Mouse (Mus musculus) hindbrain, embryonic 12.5 days (tissue): ENCODE data around the gene Fabp1. TPM values are rescaled to one million over a fixed set of nuclear protein-coding genes. Genes with fewer than 3 reads are reported as not detected.

Experiments
- ATAC-seq: fragments of 200-750 bp; cut with Nextera tagmentation; 2 replicates; pipeline ENCODE4 v1.8.0; 2017; ENCODE audit warnings: moderate TSS enrichment; ENCODE audit not compliant: low FRiP score
- H3K27ac ChIP-seq: fragments of 300-500 bp; sonication (generic); 2 replicates; pipeline ENCODE4 v1.5.1; 2016; ENCODE audit warnings: mild to moderate bottlenecking
- H3K27me3 ChIP-seq: fragments of 300-500 bp; sonication (generic); 2 replicates; pipeline ENCODE4 v1.6.1; 2016; ENCODE audit warnings: mild to moderate bottlenecking
- H3K36me3 ChIP-seq: fragments of 300-500 bp; sonication (generic); 2 replicates; pipeline ENCODE4 v1.6.1; 2016; ENCODE audit warnings: mild to moderate bottlenecking
- H3K4me1 ChIP-seq: fragments of 300-500 bp; sonication (generic); 2 replicates; pipeline ENCODE4 v1.6.1; 2016
- H3K4me2 ChIP-seq: fragments of 300-500 bp; sonication (generic); replicated peaks from 2 replicates; pipeline ENCODE4 v1.6.1; 2016; ENCODE audit warnings: mild to moderate bottlenecking
- H3K4me3 ChIP-seq: fragments of 300-500 bp; sonication (generic); 2 replicates; pipeline ENCODE4 v1.5.1; 2016; ENCODE audit warnings: mild to moderate bottlenecking
- H3K9ac ChIP-seq: fragments of 300-500 bp; sonication (generic); 2 replicates; pipeline ENCODE4 v1.6.1; 2016; ENCODE audit warnings: mild to moderate bottlenecking, moderate library complexity
- H3K9me3 ChIP-seq: fragments of 300-500 bp; sonication (generic); replicated peaks from 2 replicates; pipeline ENCODE4 v1.6.1; 2016; ENCODE audit warnings: mild to moderate bottlenecking
- WGBS: fragments of 180-500 bp; shearing (Covaris S2); methylation state at CpG from one replicate; pipeline ENCODE4 v1.1.7; 2016; 5-methylcytosine and 5-hydroxymethylcytosine counted together
- polyA plus RNA-seq: library from polyadenylated mRNA; unstranded; fragments of >200 nt; fragmentation: Nextera tagmentation; extraction: Ambion mirVana; gene quantifications from 2 replicates; pipeline ENCODE4 v1.2.1, GENCODE M21; 2016

Fabp1 gene
- polyA plus RNA-seq, 1 experiment from 2014 or later: not detected

DNA sequence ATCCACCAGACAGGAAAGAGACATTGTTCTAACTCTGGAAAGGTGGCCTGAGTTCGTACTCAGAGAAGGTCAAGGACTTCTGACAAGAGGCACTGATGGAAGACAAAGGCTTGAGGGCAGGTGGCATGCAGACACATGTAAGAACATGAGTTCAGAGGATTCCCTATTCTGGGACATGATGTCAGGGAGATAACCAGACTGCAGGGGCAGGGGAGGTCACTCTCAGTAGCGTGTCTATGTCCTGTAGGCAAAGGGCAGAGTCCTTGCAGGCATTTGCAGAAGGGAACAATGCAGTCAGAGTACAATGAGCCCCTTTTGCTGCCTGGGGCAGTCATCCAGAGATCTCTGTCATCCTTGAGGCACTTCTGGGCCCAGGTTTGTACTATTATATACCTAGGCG is 50.0 kb downstream of the Fabp1 start:
- Histone ChIP-seq H3K36me3 (no peaks in the 10 kb centered on the region), H3K27ac (no peak overlapping the region), H3K4me3 (no peak overlapping the region), H3K27me3 (no peaks in the 10 kb centered on the region), H3K4me2 (no peak overlapping the region), H3K9me3 (no peaks in the 10 kb centered on the region), H3K9ac (no peak overlapping the region), H3K4me1 (no peaks in the 10 kb centered on the region)
- ATAC-seq: no peak
- WGBS: 66% methylated on average over 3 of the region's 3 CpGs

DNA sequence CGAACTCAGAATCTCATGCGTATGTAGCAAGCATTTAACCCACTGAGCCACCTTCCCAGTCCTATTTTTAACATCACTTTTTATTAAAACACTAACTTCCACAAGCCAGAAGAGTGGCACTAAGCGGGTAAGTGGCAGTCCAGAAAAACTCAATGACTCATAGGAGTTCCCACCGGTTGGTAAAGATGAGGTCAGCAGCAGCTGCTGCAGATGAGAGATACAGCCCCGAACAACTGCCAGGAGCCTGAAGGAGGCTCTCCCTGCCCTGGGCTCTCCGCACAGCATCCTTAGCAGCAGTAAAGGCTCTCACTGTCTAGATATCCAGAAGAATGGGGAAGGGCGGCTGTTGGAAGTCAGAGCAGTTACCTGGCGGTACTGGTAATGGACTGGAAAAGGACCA is 51.3 kb downstream of the Fabp1 start:
- no peak overlapping the region for H3K27ac ChIP-seq
- no peaks in the 10 kb centered on the region for H3K9me3 ChIP-seq
- H3K27me3 ChIP-seq: no peaks in the 10 kb centered on the region
- H3K4me1 ChIP-seq: no peaks in the 10 kb centered on the region
- H3K9ac ChIP-seq: no peak overlapping the region
- H3K4me2 ChIP-seq: no peak overlapping the region
- no peak for ATAC-seq
- no peak overlapping the region for H3K4me3 ChIP-seq
- no peaks in the 10 kb centered on the region for H3K36me3 ChIP-seq
- WGBS: 92% methylated on average over 8 of the region's 8 CpGs

- Histone ChIP-seq H3K4me3 (no peak overlapping the region), H3K9me3 (no peaks in the 10 kb centered on the region), H3K36me3 (no peaks in the 10 kb centered on the region), H3K9ac (no peak overlapping the region), H3K27me3 (no peaks in the 10 kb centered on the region), H3K4me1 (no peaks in the 10 kb centered on the region), H3K4me2 (no peak overlapping the region), H3K27ac (no peak overlapping the region)
- no peak for ATAC-seq
- 93% methylated on average over 6 of the region's 6 CpGs for WGBS
Measured at GRCm38 (mm10) chr6:71254456-71254855, 54.8 kb downstream of the Fabp1 start.

Other genes with a start within 250 kb of the Fabp1 start
- gene Foxi3, start 243.3 kb upstream of the Fabp1 start, polyA plus RNA-seq: not detected in 2 replicates
- gene Thnsl2, start 55.4 kb upstream of the Fabp1 start, polyA plus RNA-seq: 5.3 and 5.4 TPM in 2 replicates
- gene Krcc1, start 71.8 kb downstream of the Fabp1 start, polyA plus RNA-seq: 30.3 and 31.6 TPM in 2 replicates
- gene Smyd1, start 122.4 kb downstream of the Fabp1 start, polyA plus RNA-seq: 0.61 and 2.4 TPM in 2 replicates
- gene Cd8b1, start 123.0 kb downstream of the Fabp1 start, polyA plus RNA-seq: not detected in 2 replicates
- not detected in 2 replicates for gene Cd8a, start 173.6 kb downstream of the Fabp1 start, polyA plus RNA-seq
- 15.5 and 18.4 TPM in 2 replicates for gene Rmnd5a, start 240.8 kb downstream of the Fabp1 start, polyA plus RNA-seq